Mouse (Mus musculus) liver, embryonic 14.5 days (tissue): ENCODE measurements around the gene Cd8b1. TPM values are rescaled to one million over a fixed set of nuclear protein-coding genes. Genes with fewer than 3 reads are reported as not detected.
"Not testable (repeated sequence)": the region's sequence is repeated elsewhere in the genome, so short reads cannot be mapped to it uniquely, and the experiment has no call there.

Experiments used
- ATAC-seq: fragments of 200-750 bp; cut with Nextera tagmentation; 2 replicates; pipeline ENCODE4 v1.8.0; 2017; ENCODE audit warnings: moderate number of reproducible peaks, mild to moderate bottlenecking, moderate library complexity; ENCODE audit not compliant: insufficient read depth
- DNase-seq, 3 experiments: peaks; one replicate each; pipeline ENCODE4 v3.0.0-alpha.2; 2012 to 2013; ENCODE audit warnings: low read depth in 3 of 3, low spot score in 3 of 3
- H3K27ac ChIP-seq: fragments of 300-500 bp; sonication (generic); 2 replicates; pipeline ENCODE4 v1.5.1; 2014; ENCODE audit warnings: moderate library complexity, mild to moderate bottlenecking, control low read depth, inconsistent platforms
- H3K27me3 ChIP-seq: fragments of 300-500 bp; sonication (generic); 2 replicates; pipeline ENCODE4 v1.6.1; 2014; ENCODE audit warnings: mild to moderate bottlenecking, low read length, moderate library complexity; ENCODE audit not compliant: control insufficient read depth, insufficient read depth
- H3K36me3 ChIP-seq: fragments of 300-500 bp; sonication (generic); replicated peaks from 2 replicates; pipeline ENCODE4 v1.6.1; 2014; ENCODE audit warnings: low read depth; ENCODE audit not compliant: control insufficient read depth, insufficient read depth
- H3K4me1 ChIP-seq, 2 experiments: fragments of 200-500 bp in 1 of 2; fragments of 300-500 bp in 1 of 2; sonication (generic) in 1 of 2; replicated peaks; 2 replicates each; pipeline ENCODE4 v1.6.1; 2012 to 2014; ENCODE audit warnings: antibody characterized with exemption in 1 of 2, inconsistent platforms in 1 of 2, low read length in 1 of 2; ENCODE audit not compliant: control insufficient read depth in 2 of 2, insufficient read depth in 2 of 2
- H3K4me2 ChIP-seq: fragments of 300-500 bp; sonication (generic); 2 replicates; pipeline ENCODE4 v1.6.1; 2014; ENCODE audit warnings: low read depth, mild to moderate bottlenecking, control low read depth, moderate library complexity
- H3K4me3 ChIP-seq, 2 experiments: fragments of 200-500 bp in 1 of 2; fragments of 300-500 bp in 1 of 2; sonication (generic) in 1 of 2; 2 replicates each; pipeline ENCODE4 v1.5.1; 2012 to 2014; ENCODE audit warnings: low read depth in 2 of 2, low read length in 2 of 2, mild to moderate bottlenecking in 2 of 2, control low read depth in 1 of 2, inconsistent platforms in 1 of 2, moderate library complexity in 1 of 2; ENCODE audit not compliant: insufficient read depth in 1 of 2
- H3K9ac ChIP-seq: fragments of 300-500 bp; sonication (generic); replicated peaks from 2 replicates; pipeline ENCODE4 v1.6.1; 2014; ENCODE audit warnings: mild to moderate bottlenecking, control low read depth, moderate library complexity
- H3K9me3 ChIP-seq: fragments of 300-500 bp; sonication (generic); 2 replicates; pipeline ENCODE4 v1.6.1; 2016; ENCODE audit warnings: low read length, mixed read lengths; ENCODE audit not compliant: control insufficient read depth
- CTCF ChIP-seq: IDR thresholded peaks from 2 replicates; pipeline ENCODE4 v1.5.1; 2016; ENCODE audit warnings: antibody characterized with exemption, low read depth, control low read depth
- EP300 ChIP-seq: IDR thresholded peaks from 2 replicates; pipeline ENCODE4 v1.6.1; 2016; ENCODE audit warnings: antibody characterized with exemption, low read depth
- WGBS: fragments of 180-500 bp; shearing (Covaris S2); extraction: QIAGEN DNeasy Blood & Tissue Kit; methylation state at CpG from one replicate; pipeline ENCODE4 v1.1.7; 2014; ENCODE audit not compliant: insufficient replicate concordance; 5-methylcytosine and 5-hydroxymethylcytosine counted together
- polyA plus RNA-seq, 2 experiments: library from polyadenylated mRNA; depleted of rRNA in 1 of 2; stranded (reverse) in 1 of 2; unstranded in 1 of 2; fragments of >200 nt; fragmentation: Nextera tagmentation in 1 of 2; extraction: Ambion mirVana in 1 of 2; gene quantifications; 2 replicates each; pipeline versions ENCODE4 v1.2.1 to v1.2.3; 2012 to 2014

Gene Cd8b1
- polyA plus RNA-seq, 2 experiments, result not detected

- DNase-seq, result no peak
Measured at GRCm38 (mm10) chr6:71321826-71322283, 733 bp upstream of the Cd8b1 start, which contains the start of gene Smyd1. Smyd1 (minus strand) TSS chr6:71322233.

GRCm38 (mm10) chr6:71324816-71325215 is 2.2 kb downstream of the Cd8b1 start:
- no peak for ATAC-seq
- TF ChIP-seq CTCF, result no peak
- no peak for TF ChIP-seq EP300

More at GRCm38 (mm10) chr6:71321826-71322283, 733 bp upstream of the Cd8b1 start, which contains the start of gene Smyd1:
- TF ChIP-seq CTCF (no peak), EP300 (no peak)
- no peak for ATAC-seq
- H3K27ac ChIP-seq, result no peak within 1 kb of the TSS
- no peaks in the 10 kb centered on the region for H3K36me3 ChIP-seq
- H3K9me3 ChIP-seq, result no peaks in the 10 kb centered on the region
- 54% methylated on average over 3 of the region's 3 CpGs for WGBS
- no peak within 1 kb of the TSS for H3K4me2 ChIP-seq
- no peaks in the 10 kb centered on the region for H3K4me1 ChIP-seq
- H3K4me3 ChIP-seq, result no peak within 1 kb of the TSS
- no peaks in the 10 kb centered on the region for H3K27me3 ChIP-seq
- no peak within 1 kb of the TSS for H3K9ac ChIP-seq

GRCm38 (mm10) chr6:71329881-71330280 is 7.3 kb downstream of the Cd8b1 start:
- ATAC-seq, result no peak
- Histone ChIP-seq H3K9me3 (no peaks in the 10 kb centered on the region), H3K4me1 (no peaks in the 10 kb centered on the region), H3K27ac (no peak overlapping the region), H3K27me3 (no peaks in the 10 kb centered on the region), H3K9ac (no peak overlapping the region), H3K4me2 (no peak overlapping the region), H3K4me3 (no peak overlapping the region), H3K36me3 (no peaks in the 10 kb centered on the region)
- WGBS, result 57% methylated on average over 6 of the region's 6 CpGs
- no peak for DNase-seq
- TF ChIP-seq EP300, result no peak
- no peak for TF ChIP-seq CTCF

More at GRCm38 (mm10) chr6:71324816-71325215, 2.2 kb downstream of the Cd8b1 start:
- no peak overlapping the region for H3K27ac ChIP-seq
- 70% methylated on average over 9 of the region's 9 CpGs for WGBS
- DNase-seq, result no peak
- no peak overlapping the region for H3K4me3 ChIP-seq
- H3K9ac ChIP-seq, result no peak overlapping the region
- no peaks in the 10 kb centered on the region for H3K4me1 ChIP-seq
- H3K4me2 ChIP-seq, result no peak overlapping the region
- no peaks in the 10 kb centered on the region for H3K27me3 ChIP-seq
- no peaks in the 10 kb centered on the region for H3K36me3 ChIP-seq
- no peaks in the 10 kb centered on the region for H3K9me3 ChIP-seq

GRCm38 (mm10) chr6:71330486-71330885 is 7.9 kb downstream of the Cd8b1 start:
- H3K4me1 ChIP-seq, result no peaks in the 10 kb centered on the region
- no peak overlapping the region for H3K9ac ChIP-seq
- 64% methylated on average over 7 of the region's 7 CpGs for WGBS
- no peak for ATAC-seq
- no peak for TF ChIP-seq CTCF
- no peak for TF ChIP-seq EP300
- H3K27me3 ChIP-seq, result no peaks in the 10 kb centered on the region
- no peaks in the 10 kb centered on the region for H3K9me3 ChIP-seq
- H3K4me2 ChIP-seq, result no peak overlapping the region
- H3K36me3 ChIP-seq, result no peaks in the 10 kb centered on the region
- no peak overlapping the region for H3K4me3 ChIP-seq
- no peak for DNase-seq
- H3K27ac ChIP-seq, result no peak overlapping the region

- H3K36me3 ChIP-seq, ATAC-seq, H3K4me1 ChIP-seq, H3K4me3 ChIP-seq, H3K4me2 ChIP-seq, H3K27ac ChIP-seq, DNase-seq, H3K9me3 ChIP-seq, H3K9ac ChIP-seq, H3K27me3 ChIP-seq: not testable (repeated sequence)
- 43% methylated on average over 1 of the region's 4 CpGs for WGBS
Measured at GRCm38 (mm10) chr6:71331491-71331890, 8.9 kb downstream of the Cd8b1 start.
